Mouse (Mus musculus) lung, adult 18-20 months (tissue): ENCODE results near the gene Cep112.

Source experiments
- DNase-seq, 2 experiments: peaks; one replicate each; pipeline ENCODE4 v3.0.0; 2022; ENCODE audit warnings: mixed read lengths in 2 of 2

The Cep112 gene

GRCm38 (mm10) chr11:108449811-108450210 is 24.8 kb downstream of the Cep112 start:
- DNase-seq: peak; percentile 33 to 52

- DNase-seq: no peak
Observed at GRCm38 (mm10) chr11:108459599-108459998, 34.6 kb downstream of the Cep112 start.

GRCm38 (mm10) chr11:108464138-108464537 is 39.1 kb downstream of the Cep112 start:
- DNase-seq: no peak

- DNase-seq: no peak
Observed at GRCm38 (mm10) chr11:108464715-108465301, 39.8 kb downstream of the Cep112 start.

GRCm38 (mm10) chr11:108475738-108476137 is 50.7 kb downstream of the Cep112 start:
- DNase-seq: peak; percentile 35 to 61

- peak in 1 of 2 experiments; percentile 2 for DNase-seq
Observed at GRCm38 (mm10) chr11:108476226-108476625, 51.2 kb downstream of the Cep112 start.

- no peak for DNase-seq
Observed at GRCm38 (mm10) chr11:108483976-108484375, 59.0 kb downstream of the Cep112 start.

- no peak for DNase-seq
Observed at GRCm38 (mm10) chr11:108488256-108488655, 63.3 kb downstream of the Cep112 start.

- no peak for DNase-seq
Observed at GRCm38 (mm10) chr11:108489863-108490262, 64.9 kb downstream of the Cep112 start.

- DNase-seq: no peak
Observed at GRCm38 (mm10) chr11:108508190-108508589, 83.2 kb downstream of the Cep112 start.

GRCm38 (mm10) chr11:108527725-108528363 is 102.9 kb downstream of the Cep112 start:
- no peak for DNase-seq

- peak in 1 of 2 experiments; percentile 5 for DNase-seq
Observed at GRCm38 (mm10) chr11:108532901-108533300, 107.9 kb downstream of the Cep112 start.

GRCm38 (mm10) chr11:108534014-108534413 is 109.0 kb downstream of the Cep112 start:
- DNase-seq: no peak

- DNase-seq: no peak
Observed at GRCm38 (mm10) chr11:108552997-108553622, 128.1 kb downstream of the Cep112 start.

- DNase-seq: no peak
Observed at GRCm38 (mm10) chr11:108553881-108554280, 128.9 kb downstream of the Cep112 start.

GRCm38 (mm10) chr11:108558544-108558943 is 133.6 kb downstream of the Cep112 start:
- DNase-seq: no peak

GRCm38 (mm10) chr11:108559506-108559905 is 134.5 kb downstream of the Cep112 start:
- no peak for DNase-seq

- DNase-seq: peak in 1 of 2 experiments; percentile 1
Observed at GRCm38 (mm10) chr11:108562076-108562475, 137.1 kb downstream of the Cep112 start.

- peak; percentile 11 to 46 for DNase-seq
Observed at GRCm38 (mm10) chr11:108586551-108587184, 161.7 kb downstream of the Cep112 start.

- DNase-seq: no peak
Observed at GRCm38 (mm10) chr11:108593207-108593958, 168.4 kb downstream of the Cep112 start.

GRCm38 (mm10) chr11:108593959-108594579 is 169.1 kb downstream of the Cep112 start:
- DNase-seq: no peak

- no peak for DNase-seq
Observed at GRCm38 (mm10) chr11:108605301-108605700, 180.3 kb downstream of the Cep112 start.
